Mouse (Mus musculus): ENCODE results near the gene Kansl1. TPM values are rescaled to one million over a fixed set of nuclear protein-coding genes. Genes with fewer than 3 reads are reported as not detected.
A peak's percentile ranks its signal among the peaks of the same experiment; 100 is the strongest.

The Kansl1 gene
- polyA plus RNA-seq, 1 experiment from 2014 or later, result 21.9 TPM

GRCm38 (mm10) chr11:104432251-104432650 lies 36.4 kb downstream of the Kansl1 start:
- H3K36me3 ChIP-seq (ENCODE audit: control insufficient read depth, insufficient read depth, low read length), result no peaks in the 10 kb centered on the region
- no peak overlapping the region for H3K4me2 ChIP-seq (ENCODE audit: low read depth, low read length)
- no peaks in the 10 kb centered on the region for H3K27me3 ChIP-seq (ENCODE audit: control insufficient read depth, insufficient read depth, low read depth, low read length)
- ATAC-seq (ENCODE audit: low read depth), result no peak
- H3K9me3 ChIP-seq (ENCODE audit: control insufficient read depth, low read length), result no peaks in the 10 kb centered on the region
- no peak overlapping the region for H3K4me3 ChIP-seq (ENCODE audit: low read length)
- H3K4me1 ChIP-seq (replicated peaks; ENCODE audit: control insufficient read depth, insufficient read depth, low read length), result peaks cover 7% of the 10 kb centered on the region
- H3K9ac ChIP-seq (ENCODE audit: low read length), result no peak overlapping the region
- H3K27ac ChIP-seq (ENCODE audit: low read length), result no peak overlapping the region

DNA sequence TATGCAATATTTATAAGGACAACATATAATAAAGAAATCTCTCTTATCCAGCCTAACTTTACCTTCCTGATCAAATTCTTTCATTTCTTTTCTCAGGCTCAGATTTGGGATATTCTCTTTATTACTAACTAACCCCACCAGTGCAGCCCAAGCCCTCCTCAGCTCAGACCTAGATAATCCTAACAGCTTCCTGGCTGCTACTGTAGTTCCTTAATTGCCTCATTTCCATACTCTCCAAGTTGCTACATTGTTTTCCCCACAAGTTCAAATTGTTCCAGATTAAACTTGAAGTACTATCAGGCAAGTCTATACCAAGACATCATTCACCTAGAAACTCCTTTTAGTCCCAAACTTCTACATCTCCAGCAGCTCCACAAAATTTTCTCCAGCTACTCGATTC lies 36.9 kb downstream of the Kansl1 start:
- 89% methylated on average over 1 of the region's 1 CpGs for WGBS
- H3K4me1 ChIP-seq (replicated peaks; ENCODE audit: control insufficient read depth, insufficient read depth, low read length), result peaks cover 7% of the 10 kb centered on the region; the same call in 1 of the 2 replicates
- no peak overlapping the region for H3K4me3 ChIP-seq (ENCODE audit: low read length)
- no peaks in the 10 kb centered on the region for H3K36me3 ChIP-seq (ENCODE audit: control insufficient read depth, insufficient read depth, low read length)
- no peak overlapping the region for H3K27ac ChIP-seq (ENCODE audit: low read length)
- H3K9me3 ChIP-seq (ENCODE audit: control insufficient read depth, low read length), result no peaks in the 10 kb centered on the region
- no peak overlapping the region for H3K4me2 ChIP-seq (ENCODE audit: low read depth, low read length)
- no peak overlapping the region for H3K9ac ChIP-seq (ENCODE audit: low read length)
- no peaks in the 10 kb centered on the region for H3K27me3 ChIP-seq (ENCODE audit: control insufficient read depth, insufficient read depth, low read depth, low read length)
- ATAC-seq (ENCODE audit: low read depth), result no peak

DNA sequence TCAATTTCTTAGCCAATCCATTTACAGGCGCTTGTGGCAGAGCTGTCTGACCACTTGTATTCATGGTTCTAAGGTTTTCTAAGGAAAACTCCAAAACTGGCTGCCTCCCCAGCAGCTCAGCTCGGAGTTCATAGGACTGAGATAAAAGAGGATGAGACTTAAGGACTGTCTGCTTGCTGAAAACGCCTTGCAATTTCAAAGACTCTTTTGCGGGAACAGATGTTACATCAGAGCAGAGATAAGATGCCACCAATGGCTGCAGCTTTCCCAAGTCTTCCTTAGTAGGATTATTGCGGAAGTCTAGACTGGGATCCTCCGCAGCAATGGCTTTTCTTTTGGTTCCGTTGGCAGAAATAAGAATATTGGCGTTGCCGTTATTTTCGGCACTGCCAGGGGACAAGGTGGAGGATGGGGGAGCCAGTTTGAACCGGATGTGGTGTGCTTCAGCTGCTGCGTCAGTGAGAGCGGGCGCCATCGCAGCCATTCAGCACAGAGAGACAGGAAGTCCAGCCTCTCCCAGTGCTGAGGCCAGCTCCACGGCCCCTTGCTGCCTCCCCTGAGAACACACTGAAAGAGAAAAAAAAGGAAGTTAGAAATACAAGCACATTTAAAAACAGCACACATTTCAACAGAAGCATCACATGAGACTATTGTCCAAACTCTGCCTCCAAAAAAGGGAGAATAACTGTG lies 43.8 kb downstream of the Kansl1 start:
- Histone ChIP-seq H3K27ac (ENCODE audit: low read length) (no peak overlapping the region), H3K36me3 (ENCODE audit: control insufficient read depth, insufficient read depth, low read length) (peaks cover 17% of the 10 kb centered on the region), H3K4me1 (replicated peaks; ENCODE audit: control insufficient read depth, insufficient read depth, low read length) (no peaks in the 10 kb centered on the region), H3K4me2 (ENCODE audit: low read depth, low read length) (no peak overlapping the region), H3K4me3 (ENCODE audit: low read length) (no peak overlapping the region), H3K27me3 (ENCODE audit: control insufficient read depth, insufficient read depth, low read depth, low read length) (no peaks in the 10 kb centered on the region), H3K9ac (ENCODE audit: low read length) (no peak overlapping the region), H3K9me3 (ENCODE audit: control insufficient read depth, low read length) (no peaks in the 10 kb centered on the region)
- WGBS, result 80% methylated on average over 16 of the region's 16 CpGs
- ATAC-seq (ENCODE audit: low read depth), result peak; percentile 31; the same call in 1 of the 2 replicates

GRCm38 (mm10) chr11:104412254-104412653 lies 56.4 kb downstream of the Kansl1 start:
- no peaks in the 10 kb centered on the region for H3K9me3 ChIP-seq (ENCODE audit: control insufficient read depth, low read length)
- no peak for ATAC-seq (ENCODE audit: low read depth)
- peaks cover 7% of the 10 kb centered on the region for H3K36me3 ChIP-seq (ENCODE audit: control insufficient read depth, insufficient read depth, low read length)
- no peak overlapping the region for H3K4me3 ChIP-seq (ENCODE audit: low read length)
- no peaks in the 10 kb centered on the region for H3K27me3 ChIP-seq (ENCODE audit: control insufficient read depth, insufficient read depth, low read depth, low read length)
- H3K4me1 ChIP-seq (replicated peaks; ENCODE audit: control insufficient read depth, insufficient read depth, low read length), result no peaks in the 10 kb centered on the region
- H3K27ac ChIP-seq (ENCODE audit: low read length), result no peak overlapping the region
- H3K4me2 ChIP-seq (ENCODE audit: low read depth, low read length), result no peak overlapping the region
- no peak overlapping the region for H3K9ac ChIP-seq (ENCODE audit: low read length)

- Histone ChIP-seq H3K27me3 (ENCODE audit: control insufficient read depth, insufficient read depth, low read depth, low read length) (no peaks in the 10 kb centered on the region), H3K4me2 (ENCODE audit: low read depth, low read length) (no peak overlapping the region), H3K27ac (ENCODE audit: low read length) (no peak overlapping the region), H3K9ac (ENCODE audit: low read length) (no peak overlapping the region), H3K4me3 (ENCODE audit: low read length) (no peak overlapping the region), H3K4me1 (replicated peaks; ENCODE audit: control insufficient read depth, insufficient read depth, low read length) (no peaks in the 10 kb centered on the region), H3K36me3 (ENCODE audit: control insufficient read depth, insufficient read depth, low read length) (peaks cover 7% of the 10 kb centered on the region), H3K9me3 (ENCODE audit: control insufficient read depth, low read length) (no peaks in the 10 kb centered on the region)
- no peak for ATAC-seq (ENCODE audit: low read depth)
- 59% methylated on average over 2 of the region's 2 CpGs for WGBS
Observed at GRCm38 (mm10) chr11:104407391-104407790, 61.3 kb downstream of the Kansl1 start.

GRCm38 (mm10) chr11:104400961-104401360 lies 67.7 kb downstream of the Kansl1 start:
- H3K4me3 ChIP-seq (ENCODE audit: low read length), result no peak overlapping the region
- no peak overlapping the region for H3K27ac ChIP-seq (ENCODE audit: low read length)
- H3K4me2 ChIP-seq (ENCODE audit: low read depth, low read length), result no peak overlapping the region
- no peaks in the 10 kb centered on the region for H3K9me3 ChIP-seq (ENCODE audit: control insufficient read depth, low read length)
- H3K36me3 ChIP-seq (ENCODE audit: control insufficient read depth, insufficient read depth, low read length), result peaks cover 6% of the 10 kb centered on the region; the same call in 1 of the 2 replicates
- no peak overlapping the region for H3K9ac ChIP-seq (ENCODE audit: low read length)
- peaks cover 6% of the 10 kb centered on the region for H3K4me1 ChIP-seq (replicated peaks; ENCODE audit: control insufficient read depth, insufficient read depth, low read length)
- ATAC-seq (ENCODE audit: low read depth), result no peak
- no peaks in the 10 kb centered on the region for H3K27me3 ChIP-seq (ENCODE audit: control insufficient read depth, insufficient read depth, low read depth, low read length)
- WGBS, result 72% methylated on average over 5 of the region's 5 CpGs

GRCm38 (mm10) chr11:104399459-104400216 lies 69.0 kb downstream of the Kansl1 start:
- no peak overlapping the region for H3K9ac ChIP-seq (ENCODE audit: low read length)
- 57% methylated on average over 4 of the region's 4 CpGs for WGBS
- no peaks in the 10 kb centered on the region for H3K27me3 ChIP-seq (ENCODE audit: control insufficient read depth, insufficient read depth, low read depth, low read length)
- H3K4me2 ChIP-seq (ENCODE audit: low read depth, low read length), result no peak overlapping the region
- peaks cover 6% of the 10 kb centered on the region for H3K4me1 ChIP-seq (replicated peaks; ENCODE audit: control insufficient read depth, insufficient read depth, low read length)
- no peaks in the 10 kb centered on the region for H3K9me3 ChIP-seq (ENCODE audit: control insufficient read depth, low read length)
- H3K27ac ChIP-seq (ENCODE audit: low read length), result no peak overlapping the region
- H3K36me3 ChIP-seq (ENCODE audit: control insufficient read depth, insufficient read depth, low read length), result peaks cover 6% of the 10 kb centered on the region; the same call in 1 of the 2 replicates
- H3K4me3 ChIP-seq (ENCODE audit: low read length), result no peak overlapping the region
- ATAC-seq (ENCODE audit: low read depth), result no peak

DNA sequence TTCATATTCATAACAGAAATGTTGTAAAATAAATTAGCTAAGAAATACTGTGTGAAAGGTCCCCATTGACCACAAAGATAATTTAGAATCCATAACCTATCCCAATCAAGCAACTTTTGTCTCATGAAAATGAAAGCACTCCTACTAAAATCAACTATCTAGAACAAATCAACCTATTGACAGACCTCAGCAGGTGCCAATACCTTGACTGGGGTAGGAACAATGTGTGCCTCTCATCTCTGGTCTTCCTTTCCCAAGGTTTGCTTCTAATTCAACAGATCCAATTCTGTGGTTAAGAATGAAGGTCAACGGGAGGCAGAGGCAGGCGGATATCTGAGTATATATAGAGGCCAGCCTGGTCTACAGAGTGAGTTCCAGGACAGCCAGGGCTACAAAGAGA lies 73.0 kb downstream of the Kansl1 start:
- H3K9ac ChIP-seq (ENCODE audit: low read length), result no peak overlapping the region
- H3K4me1 ChIP-seq (replicated peaks; ENCODE audit: control insufficient read depth, insufficient read depth, low read length), result peaks cover 8% of the 10 kb centered on the region
- H3K36me3 ChIP-seq (ENCODE audit: control insufficient read depth, insufficient read depth, low read length), result no peaks in the 10 kb centered on the region
- H3K4me2 ChIP-seq (ENCODE audit: low read depth, low read length), result no peak overlapping the region
- no peak for ATAC-seq (ENCODE audit: low read depth)
- no peak overlapping the region for H3K4me3 ChIP-seq (ENCODE audit: low read length)
- no peaks in the 10 kb centered on the region for H3K9me3 ChIP-seq (ENCODE audit: control insufficient read depth, low read length)
- H3K27me3 ChIP-seq (ENCODE audit: control insufficient read depth, insufficient read depth, low read depth, low read length), result no peaks in the 10 kb centered on the region
- H3K27ac ChIP-seq (ENCODE audit: low read length), result no peak overlapping the region
- WGBS, result 89% methylated on average over 2 of the region's 2 CpGs

GRCm38 (mm10) chr11:104393196-104393595 lies 75.5 kb downstream of the Kansl1 start:
- H3K27me3 ChIP-seq (ENCODE audit: control insufficient read depth, insufficient read depth, low read depth, low read length), result no peaks in the 10 kb centered on the region
- no peak overlapping the region for H3K27ac ChIP-seq (ENCODE audit: low read length)
- 70% methylated on average over 6 of the region's 6 CpGs for WGBS
- no peaks in the 10 kb centered on the region for H3K9me3 ChIP-seq (ENCODE audit: control insufficient read depth, low read length)
- no peak for ATAC-seq (ENCODE audit: low read depth)
- peaks cover 4% of the 10 kb centered on the region; the same call in 1 of the 2 replicates for H3K4me1 ChIP-seq (replicated peaks; ENCODE audit: control insufficient read depth, insufficient read depth, low read length)
- H3K36me3 ChIP-seq (ENCODE audit: control insufficient read depth, insufficient read depth, low read length), result no peaks in the 10 kb centered on the region
- H3K9ac ChIP-seq (ENCODE audit: low read length), result no peak overlapping the region
- no peak overlapping the region for H3K4me3 ChIP-seq (ENCODE audit: low read length)
- no peak overlapping the region for H3K4me2 ChIP-seq (ENCODE audit: low read depth, low read length)
